8 mouse cellular contexts compared by ENCODE assay signal in the genomic region with DNA sequence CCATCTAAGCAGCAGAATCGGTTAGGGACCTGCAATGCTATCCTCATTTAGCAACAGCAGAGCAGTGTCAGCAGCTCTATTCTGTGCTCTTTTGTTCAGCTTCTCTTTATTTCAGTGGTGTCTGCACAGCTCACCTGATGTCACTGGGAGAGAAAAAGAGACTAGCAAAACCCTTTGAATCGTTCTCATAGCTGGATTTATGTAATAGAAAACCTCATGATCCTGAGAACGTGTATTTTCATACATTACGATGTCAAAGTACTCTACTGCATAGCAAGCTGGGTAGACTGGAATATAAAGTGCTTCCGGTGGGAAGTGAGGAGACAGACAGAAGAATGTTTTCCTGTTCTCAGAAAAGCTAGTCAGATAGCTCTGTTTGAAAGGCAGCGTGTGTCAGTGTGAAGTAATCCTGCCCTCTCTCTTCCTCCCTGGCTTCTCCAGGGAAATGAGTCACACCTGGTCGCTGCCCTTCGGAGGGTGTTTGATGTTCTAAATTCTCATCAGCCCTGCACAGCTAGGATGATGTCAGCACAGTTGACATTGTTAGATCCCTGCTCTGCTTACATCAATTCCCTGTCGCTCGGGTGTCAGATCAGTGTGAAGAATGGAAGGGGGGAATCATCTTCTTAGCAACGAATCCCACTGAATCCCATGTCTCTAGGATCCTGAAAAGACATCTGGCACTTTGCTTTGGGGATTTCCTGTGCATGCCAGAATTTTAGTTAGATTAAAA.
DNase-seq lines count a peak whose midpoint lies in the region; ATAC-seq lines count a peak whose summit lies in the region.

No protein-coding gene starts in this region.

- no peaks in the 10 kb centered on the region for H3K27me3 ChIP-seq in forebrain, embryonic 12.5 days
- H3K27me3 ChIP-seq in forebrain, embryonic 10.5 days (ENCODE audit: poor library complexity, severe bottlenecking), result no peaks in the 10 kb centered on the region
- H3K27me3 ChIP-seq in intestine, embryonic 15.5 days (replicated peaks), result no peaks in the 10 kb centered on the region

- H3K9me3 ChIP-seq in forebrain, embryonic 12.5 days, result no peaks in the 10 kb centered on the region
- H3K9me3 ChIP-seq in forebrain, embryonic 10.5 days, result no peaks in the 10 kb centered on the region
- no peaks in the 10 kb centered on the region for H3K9me3 ChIP-seq in intestine, embryonic 15.5 days

- peaks cover 12% of the 10 kb centered on the region for H3K4me1 ChIP-seq in forebrain, embryonic 12.5 days
- peaks cover 18% of the 10 kb centered on the region for H3K4me1 ChIP-seq in forebrain, embryonic 10.5 days
- H3K4me1 ChIP-seq in intestine, embryonic 15.5 days (replicated peaks), result no peaks in the 10 kb centered on the region; the same call in 1 of the 2 replicates

- no peak overlapping the region for H3K4me2 ChIP-seq in forebrain, embryonic 12.5 days
- H3K4me2 ChIP-seq in intestine, embryonic 15.5 days (replicated peaks), result peak overlapping the region; percentile 34

- ATAC-seq in forebrain, embryonic 12.5 days (ENCODE audit: low FRiP score), result 0 out of 2 replicates have a peak, but pooled peaks have one; percentile 30
- ATAC-seq in intestine, embryonic 15.5 days, result no peak

- no peak for DNase-seq in forebrain, embryonic 10.5 days (ENCODE audit: extremely low spot score, low spot score)
- peak; percentile 69 for DNase-seq in right cerebral cortex, adult 18-20 months
- no peak for DNase-seq in right cerebral cortex, postnatal 4 days
- DNase-seq in right cerebral cortex, postnatal 10 days (ENCODE audit: low spot score in 2 of 2), result peak; percentile 31 to 43
- no peak for DNase-seq in urinary bladder, postnatal 25 days (ENCODE audit: low spot score)
- DNase-seq in spleen, postnatal 14 days (ENCODE audit: low spot score in 2 of 2), result no peak

- H3K9ac ChIP-seq in forebrain, embryonic 12.5 days, result no peak overlapping the region
- no peak overlapping the region for H3K9ac ChIP-seq in intestine, embryonic 15.5 days

- H3K36me3 ChIP-seq in forebrain, embryonic 12.5 days (replicated peaks), result no peaks in the 10 kb centered on the region
- H3K36me3 ChIP-seq in forebrain, embryonic 10.5 days (replicated peaks), result no peaks in the 10 kb centered on the region
- H3K36me3 ChIP-seq in intestine, embryonic 15.5 days, result no peaks in the 10 kb centered on the region

- H3K4me3 ChIP-seq in forebrain, embryonic 12.5 days (replicated peaks), result no peak overlapping the region
- no peak overlapping the region for H3K4me3 ChIP-seq in forebrain, embryonic 10.5 days
- H3K4me3 ChIP-seq in intestine, embryonic 15.5 days (replicated peaks), result no peak overlapping the region

- 53% methylated on average over 11 of the region's 11 CpGs for WGBS in forebrain, embryonic 12.5 days
- 71% methylated on average over 11 of the region's 11 CpGs for WGBS in forebrain, embryonic 10.5 days
- 22% methylated on average over 11 of the region's 11 CpGs for WGBS in intestine, embryonic 15.5 days

- H3K27ac ChIP-seq in forebrain, embryonic 12.5 days, result peak overlapping the region; percentile 19; the same call in 1 of the 2 replicates
- no peak overlapping the region for H3K27ac ChIP-seq in forebrain, embryonic 10.5 days
- H3K27ac ChIP-seq in intestine, embryonic 15.5 days, result no peak overlapping the region

Comparison
In these comparisons a context has a peak if more than half of its experiments do, and no peak if none do; other contexts are left out.
1. DNase-seq: peak in right cerebral cortex, adult 18-20 months (single experiment) and right cerebral cortex, postnatal 10 days (2 of 2); none in forebrain, embryonic 10.5 days (single experiment), right cerebral cortex, postnatal 4 days (single experiment), urinary bladder, postnatal 25 days (single experiment) and spleen, postnatal 14 days (0 of 2).